Mouse (Mus musculus): ENCODE results near the gene Plekha6. TPM values are rescaled to one million over a fixed set of nuclear protein-coding genes. Genes with fewer than 3 reads are reported as not detected.
A peak's percentile ranks its signal among the peaks of the same experiment; 100 is the strongest.

The Plekha6 gene
- polyA plus RNA-seq, 2 experiments, result 0.81 to 2.1 TPM

DNA sequence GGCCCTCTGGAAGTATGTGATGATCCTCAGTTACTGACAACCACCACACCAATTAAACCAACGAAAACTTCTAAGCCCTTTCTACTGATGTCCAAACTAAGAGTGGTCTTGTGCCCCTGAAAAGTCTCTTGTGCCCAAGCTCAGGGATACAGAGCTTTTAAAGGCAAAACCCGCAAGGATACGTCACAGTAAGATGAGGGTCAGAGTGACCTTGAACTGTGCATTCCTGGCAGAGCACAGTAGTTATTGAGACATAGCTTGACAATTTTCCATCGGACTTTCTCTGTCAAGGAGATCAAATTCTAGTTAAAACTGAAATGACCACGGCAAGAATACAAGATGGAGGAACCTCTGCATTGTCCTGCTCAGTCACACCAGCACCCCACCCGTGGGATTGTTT is 42.8 kb upstream of the Plekha6 start:
- H3K4me3 ChIP-seq (ENCODE audit: insufficient read depth in 1 of 2, low read depth in 2 of 2, low read length in 2 of 2), result no peak overlapping the region
- H3K27me3 ChIP-seq (ENCODE audit: control insufficient read depth, insufficient read depth, low read length), result no peaks in the 10 kb centered on the region
- ATAC-seq (ENCODE audit: insufficient read depth) (no peak), DNase-seq (ENCODE audit: low read depth in 3 of 3, low spot score in 3 of 3) (no peak)
- no peak overlapping the region for H3K9ac ChIP-seq (replicated peaks)
- no peaks in the 10 kb centered on the region for H3K9me3 ChIP-seq (ENCODE audit: control insufficient read depth, low read length)
- no peak overlapping the region for H3K27ac ChIP-seq
- no peak overlapping the region for H3K4me2 ChIP-seq (ENCODE audit: low read depth)
- H3K36me3 ChIP-seq (replicated peaks; ENCODE audit: control insufficient read depth, insufficient read depth, low read depth), result no peaks in the 10 kb centered on the region
- peaks cover 18 to 35% of the 10 kb centered on the region in 2 experiments for H3K4me1 ChIP-seq (replicated peaks; ENCODE audit: control insufficient read depth in 2 of 2, insufficient read depth in 2 of 2, low read length in 1 of 2)
- TF ChIP-seq CTCF (IDR thresholded peaks at IDR 0.05; ENCODE audit: low read depth) (no peak), EP300 (IDR thresholded peaks at IDR 0.05; ENCODE audit: low read depth) (no peak)
- WGBS (ENCODE audit: insufficient replicate concordance), result 43% methylated on average over 6 of the region's 6 CpGs

DNA sequence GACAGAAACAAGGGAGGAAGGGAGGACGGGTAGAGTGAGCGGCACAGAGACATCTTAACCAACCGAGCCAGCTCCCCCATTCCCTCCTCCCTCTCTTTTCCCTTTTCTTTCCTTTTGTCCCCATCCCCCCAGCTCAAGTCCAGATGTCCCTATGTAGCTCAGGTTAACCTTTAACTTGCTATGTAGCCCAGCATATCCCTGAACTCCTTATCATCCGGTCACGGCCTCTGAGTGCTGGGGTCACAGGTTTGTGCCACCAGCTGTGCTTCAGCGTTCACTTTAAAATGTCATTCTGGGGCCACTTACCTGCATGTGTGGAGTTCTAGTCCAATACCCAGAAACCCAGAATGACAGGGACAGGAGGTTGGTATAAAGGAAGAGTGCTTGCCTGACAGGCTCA is 39.9 kb upstream of the Plekha6 start:
- DNase-seq (ENCODE audit: low read depth in 3 of 3, low spot score in 3 of 3), result no peak
- TF ChIP-seq EP300 (IDR thresholded peaks at IDR 0.05; ENCODE audit: low read depth) (no peak), CTCF (IDR thresholded peaks at IDR 0.05; ENCODE audit: low read depth) (no peak)
- ATAC-seq (ENCODE audit: insufficient read depth), result peak; percentile 45; the same call in 1 of the 2 replicates
- H3K4me2 ChIP-seq (ENCODE audit: low read depth), result no peak overlapping the region
- H3K9ac ChIP-seq (replicated peaks), result no peak overlapping the region
- H3K36me3 ChIP-seq (replicated peaks; ENCODE audit: control insufficient read depth, insufficient read depth, low read depth), result no peaks in the 10 kb centered on the region
- H3K9me3 ChIP-seq (ENCODE audit: control insufficient read depth, low read length), result no peaks in the 10 kb centered on the region
- H3K27ac ChIP-seq, result no peak overlapping the region
- H3K4me1 ChIP-seq (replicated peaks; ENCODE audit: control insufficient read depth in 2 of 2, insufficient read depth in 2 of 2, low read length in 1 of 2), result peaks cover 8 to 29% of the 10 kb centered on the region in 2 experiments
- no peaks in the 10 kb centered on the region for H3K27me3 ChIP-seq (ENCODE audit: control insufficient read depth, insufficient read depth, low read length)
- 73% methylated on average over 6 of the region's 6 CpGs for WGBS (ENCODE audit: insufficient replicate concordance)
- no peak overlapping the region for H3K4me3 ChIP-seq (ENCODE audit: insufficient read depth in 1 of 2, low read depth in 2 of 2, low read length in 2 of 2)

DNA sequence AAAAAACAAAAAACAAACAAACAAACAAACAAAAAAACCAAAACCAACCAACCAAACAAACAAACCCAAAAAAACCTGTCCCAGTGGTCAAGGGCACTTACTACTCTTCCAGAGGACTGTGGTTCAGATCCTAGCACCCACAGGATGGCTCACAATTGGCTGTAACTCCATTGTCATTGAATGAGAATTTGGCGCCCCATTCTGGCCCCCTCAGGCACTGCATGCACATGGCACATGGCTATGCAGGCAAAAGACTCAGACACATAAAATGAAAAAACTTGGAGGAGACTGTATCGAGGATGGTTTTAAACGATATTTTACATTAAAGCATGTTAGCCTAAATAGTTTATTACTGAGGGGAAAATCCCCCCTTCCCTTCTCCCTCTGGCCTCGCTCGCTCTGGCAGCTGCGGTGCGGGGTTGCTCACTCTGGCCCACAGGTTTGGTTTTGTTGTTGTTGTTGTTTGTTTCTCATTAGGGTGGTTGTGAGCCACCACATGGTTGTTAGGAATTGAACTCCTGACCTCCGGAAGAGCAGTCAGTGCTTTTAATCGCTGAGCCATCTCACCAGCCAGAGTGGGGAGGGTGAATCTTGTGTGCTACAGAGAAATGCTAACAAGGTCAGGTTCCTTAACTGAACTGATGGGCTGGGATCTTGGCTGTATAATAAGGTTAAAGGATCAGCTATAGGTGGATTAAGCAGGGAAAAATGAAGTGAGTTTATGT is 38.2 kb upstream of the Plekha6 start:
- no peak for ATAC-seq (ENCODE audit: insufficient read depth)
- 79% methylated on average over 9 of the region's 9 CpGs for WGBS (ENCODE audit: insufficient replicate concordance)
- H3K27me3 ChIP-seq (ENCODE audit: control insufficient read depth, insufficient read depth, low read length), result no peaks in the 10 kb centered on the region
- H3K4me1 ChIP-seq (replicated peaks; ENCODE audit: control insufficient read depth in 2 of 2, insufficient read depth in 2 of 2, low read length in 1 of 2), result peaks cover 15 to 30% of the 10 kb centered on the region in 2 experiments
- no peak overlapping the region for H3K4me3 ChIP-seq (ENCODE audit: insufficient read depth in 1 of 2, low read depth in 2 of 2, low read length in 2 of 2)
- H3K36me3 ChIP-seq (replicated peaks; ENCODE audit: control insufficient read depth, insufficient read depth, low read depth), result no peaks in the 10 kb centered on the region
- H3K4me2 ChIP-seq (ENCODE audit: low read depth), result no peak overlapping the region
- TF ChIP-seq CTCF (IDR thresholded peaks at IDR 0.05; ENCODE audit: low read depth) (peak; percentile 56), EP300 (IDR thresholded peaks at IDR 0.05; ENCODE audit: low read depth) (no peak)
- H3K9ac ChIP-seq (replicated peaks), result no peak overlapping the region
- no peaks in the 10 kb centered on the region for H3K9me3 ChIP-seq (ENCODE audit: control insufficient read depth, low read length)
- H3K27ac ChIP-seq, result no peak overlapping the region
- no peak for DNase-seq (ENCODE audit: low read depth in 3 of 3, low spot score in 3 of 3)

DNA sequence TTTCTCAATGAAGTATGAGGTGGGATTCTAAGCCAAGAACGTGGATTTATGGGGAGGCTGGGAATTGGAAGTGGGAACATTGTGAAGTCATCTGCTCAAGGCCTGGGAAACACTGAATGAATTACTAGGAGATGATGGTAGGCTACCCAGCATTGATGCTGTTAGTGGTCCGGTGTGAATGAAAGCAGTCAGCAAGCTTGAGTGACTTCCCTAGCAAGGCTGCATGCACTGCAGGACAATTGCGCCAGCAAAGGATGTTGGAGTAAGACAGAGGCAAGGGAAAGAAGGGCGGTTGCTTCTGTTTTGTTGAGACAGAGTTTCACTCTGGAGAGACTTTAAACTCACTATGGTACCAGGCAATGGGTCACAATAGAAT is 37.7 kb upstream of the Plekha6 start:
- no peak for DNase-seq (ENCODE audit: low read depth in 3 of 3, low spot score in 3 of 3)
- Histone ChIP-seq H3K9ac (replicated peaks) (no peak overlapping the region), H3K4me3 (ENCODE audit: insufficient read depth in 1 of 2, low read depth in 2 of 2, low read length in 2 of 2) (no peak overlapping the region), H3K36me3 (replicated peaks; ENCODE audit: control insufficient read depth, insufficient read depth, low read depth) (no peaks in the 10 kb centered on the region), H3K4me2 (ENCODE audit: low read depth) (no peak overlapping the region), H3K27ac (no peak overlapping the region), H3K27me3 (ENCODE audit: control insufficient read depth, insufficient read depth, low read length) (no peaks in the 10 kb centered on the region), H3K4me1 (replicated peaks; ENCODE audit: control insufficient read depth in 2 of 2, insufficient read depth in 2 of 2, low read length in 1 of 2) (peaks cover 15 to 26% of the 10 kb centered on the region in 2 experiments), H3K9me3 (ENCODE audit: control insufficient read depth, low read length) (no peaks in the 10 kb centered on the region)
- no peak for ATAC-seq (ENCODE audit: insufficient read depth)
- TF ChIP-seq EP300 (IDR thresholded peaks at IDR 0.05; ENCODE audit: low read depth) (no peak), CTCF (IDR thresholded peaks at IDR 0.05; ENCODE audit: low read depth) (no peak)
- 58% methylated on average over 4 of the region's 4 CpGs for WGBS (ENCODE audit: insufficient replicate concordance)

DNA sequence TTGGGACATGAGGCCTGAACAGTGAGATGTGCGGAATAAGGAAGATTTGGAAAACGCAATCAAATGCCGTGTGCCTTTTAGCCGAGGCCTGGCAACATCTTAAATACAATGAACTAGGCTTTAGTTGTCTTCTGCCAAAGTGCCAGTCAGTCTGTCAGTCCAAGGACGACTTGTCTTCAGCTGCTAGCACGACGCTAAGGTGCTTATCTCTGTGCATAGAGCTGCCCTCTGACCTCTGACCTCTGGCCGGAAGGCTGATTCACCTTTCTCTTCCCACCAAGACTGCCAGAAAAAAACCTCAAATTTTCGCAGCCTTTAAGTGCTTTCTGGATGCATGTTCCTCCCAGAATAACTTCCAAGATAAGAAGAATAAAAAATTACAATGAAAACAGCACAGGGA is 36.7 kb upstream of the Plekha6 start:
- H3K4me2 ChIP-seq (ENCODE audit: low read depth), result no peak overlapping the region
- no peak overlapping the region for H3K9ac ChIP-seq (replicated peaks)
- peaks cover 15 to 24% of the 10 kb centered on the region in 2 experiments for H3K4me1 ChIP-seq (replicated peaks; ENCODE audit: control insufficient read depth in 2 of 2, insufficient read depth in 2 of 2, low read length in 1 of 2)
- no peak for TF ChIP-seq EP300 (IDR thresholded peaks at IDR 0.05; ENCODE audit: low read depth)
- TF ChIP-seq CTCF (IDR thresholded peaks at IDR 0.05; ENCODE audit: low read depth), result no peak
- H3K36me3 ChIP-seq (replicated peaks; ENCODE audit: control insufficient read depth, insufficient read depth, low read depth), result no peaks in the 10 kb centered on the region
- no peaks in the 10 kb centered on the region for H3K27me3 ChIP-seq (ENCODE audit: control insufficient read depth, insufficient read depth, low read length)
- DNase-seq (ENCODE audit: low read depth in 3 of 3, low spot score in 3 of 3), result no peak
- H3K4me3 ChIP-seq (ENCODE audit: insufficient read depth in 1 of 2, low read depth in 2 of 2, low read length in 2 of 2), result no peak overlapping the region
- no peaks in the 10 kb centered on the region for H3K9me3 ChIP-seq (ENCODE audit: control insufficient read depth, low read length)
- WGBS (ENCODE audit: insufficient replicate concordance), result 56% methylated on average over 9 of the region's 9 CpGs
- ATAC-seq (ENCODE audit: insufficient read depth), result no peak
- H3K27ac ChIP-seq, result no peak overlapping the region
